Mouse (Mus musculus) erythroblast, embryonic 14.5 days (primary cell): ENCODE results near the gene Tnfrsf11a.

ENCODE experiments used
- GATA1 ChIP-seq: IDR thresholded peaks from 2 replicates; pipeline ENCODE4 v1.6.1; 2012; ENCODE audit warnings: low read length, inconsistent platforms, mixed read lengths
- TAL1 ChIP-seq: IDR thresholded peaks from 3 replicates; pipeline ENCODE4 v1.6.1; 2012; ENCODE audit warnings: low read length, inconsistent platforms, mixed read lengths

DNA sequence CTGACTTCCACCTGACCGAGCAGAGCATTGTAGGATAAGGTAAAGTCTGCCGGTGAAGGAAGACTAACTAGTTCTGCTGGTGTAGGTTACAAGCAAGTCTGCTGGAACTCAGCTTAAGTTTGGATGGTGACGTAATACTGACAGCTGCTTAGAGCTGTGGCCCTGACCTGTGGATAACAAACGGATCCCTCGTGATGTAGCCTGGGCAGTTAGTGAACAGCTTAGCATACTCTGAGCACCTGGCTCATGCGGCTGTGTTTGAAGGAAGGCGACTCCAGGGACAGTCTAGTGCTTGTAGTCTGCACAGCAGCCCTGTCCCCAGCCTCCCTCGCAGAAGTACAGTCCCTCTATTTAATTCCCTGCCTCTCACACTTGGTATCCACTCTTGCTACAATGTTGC, 14.9 kb upstream of the Tnfrsf11a start:
- TF ChIP-seq TAL1, result no peak
- no peak for TF ChIP-seq GATA1
